ENCODE assay signal across 16 mouse cellular contexts in the genomic region with DNA sequence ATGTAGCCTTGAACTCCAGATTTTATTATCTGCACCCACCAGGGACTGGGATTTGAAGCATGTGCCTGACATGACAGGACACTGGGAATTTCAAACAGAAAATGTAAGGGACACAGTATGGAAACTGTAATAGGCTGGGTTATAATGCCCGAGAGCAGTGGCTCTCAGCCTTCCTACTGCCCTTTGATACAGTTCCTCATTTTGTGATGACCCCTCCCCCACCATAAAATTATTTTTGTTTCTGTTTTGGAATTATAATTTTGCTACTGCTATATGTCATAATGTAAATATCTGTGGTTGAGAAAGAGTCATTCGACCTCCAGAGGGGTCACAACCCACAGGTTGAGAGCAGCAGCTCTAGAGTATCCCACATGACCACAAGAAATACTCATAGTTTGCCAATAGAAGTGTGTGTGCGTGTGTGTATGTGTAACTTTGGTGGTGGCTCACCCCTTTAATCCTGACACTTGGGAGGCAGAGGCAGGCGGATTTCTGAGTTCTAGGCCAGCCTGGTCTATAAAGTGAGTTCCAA. TPM values are rescaled to one million over a fixed set of nuclear protein-coding genes. Genes with fewer than 3 reads are reported as not detected.
DNase-seq lines count a peak whose midpoint lies in the region; ATAC-seq and TF ChIP-seq lines count a peak whose summit lies in the region.
"Had no signal": no experiment of that assay in that cellular context is flagged by ENCODE, and none has a peak within 500 bp of the region (broad histone marks: within the 10 kb centered on the region; RNA-seq: fewer than 3 reads in every experiment).

No protein-coding gene starts in this region.

- H3K9me3 ChIP-seq in intestine, postnatal 0 days (ENCODE audit: control insufficient read depth) = no peaks in the 10 kb centered on the region
- H3K9me3 ChIP-seq in intestine, embryonic 15.5 days = no peaks in the 10 kb centered on the region
- H3K9me3 ChIP-seq in liver, embryonic 14.5 days (ENCODE audit: control insufficient read depth, low read length) = no peaks in the 10 kb centered on the region
- H3K9me3 ChIP-seq in neural tube, embryonic 15.5 days (replicated peaks) = no peaks in the 10 kb centered on the region
- no peaks in the 10 kb centered on the region for H3K9me3 ChIP-seq in kidney, embryonic 14.5 days (ENCODE audit: control insufficient read depth, low read length)
- H3K9me3 ChIP-seq: forebrain, embryonic 15.5 days; heart, embryonic 10.5 days had no signal

- TF ChIP-seq EP300 in liver, embryonic 14.5 days (IDR thresholded peaks at IDR 0.05; ENCODE audit: low read depth) = no peak

- H3K36me3 ChIP-seq in intestine, postnatal 0 days (ENCODE audit: control insufficient read depth, insufficient read depth) = no peaks in the 10 kb centered on the region
- no peaks in the 10 kb centered on the region for H3K36me3 ChIP-seq in intestine, embryonic 15.5 days
- no peaks in the 10 kb centered on the region for H3K36me3 ChIP-seq in liver, embryonic 14.5 days (replicated peaks; ENCODE audit: control insufficient read depth, insufficient read depth, low read depth)
- H3K36me3 ChIP-seq in small intestine, adult 2 months (ENCODE audit: control insufficient read depth, insufficient read depth, low read length) = peaks cover 7% of the 10 kb centered on the region
- H3K36me3 ChIP-seq in neural tube, embryonic 15.5 days = no peaks in the 10 kb centered on the region
- H3K36me3 ChIP-seq in kidney, embryonic 14.5 days (ENCODE audit: control insufficient read depth, insufficient read depth, low read length) = peaks cover 2% of the 10 kb centered on the region; the same call in 1 of the 2 replicates
- H3K36me3 ChIP-seq: forebrain, embryonic 15.5 days; heart, embryonic 10.5 days had no signal

- DNase-seq in liver, embryonic 14.5 days (ENCODE audit: low read depth in 3 of 3, low spot score in 3 of 3) = no peak
- DNase-seq: cerebellum, adult 8-10 months; embryo, embryonic 11 days; gastrocnemius, postnatal 10 days; heart, postnatal 4 days; kidney, postnatal 4 days; right cerebral cortex, adult 18-20 months; spleen, adult 18-20 months had no signal

- H3K9ac ChIP-seq in intestine, postnatal 0 days (ENCODE audit: low read depth, low read length) = no peak overlapping the region
- no peak overlapping the region for H3K9ac ChIP-seq in intestine, embryonic 15.5 days
- no peak overlapping the region for H3K9ac ChIP-seq in liver, embryonic 14.5 days (replicated peaks)
- H3K9ac ChIP-seq in neural tube, embryonic 15.5 days (replicated peaks) = no peak overlapping the region
- H3K9ac ChIP-seq in kidney, embryonic 14.5 days (ENCODE audit: low read depth, low read length) = no peak overlapping the region
- H3K9ac ChIP-seq: forebrain, embryonic 15.5 days had no signal

- H3K27me3 ChIP-seq in intestine, postnatal 0 days (replicated peaks; ENCODE audit: control insufficient read depth, insufficient read depth, low read length) = no peaks in the 10 kb centered on the region
- H3K27me3 ChIP-seq in intestine, embryonic 15.5 days (replicated peaks) = no peaks in the 10 kb centered on the region
- no peaks in the 10 kb centered on the region for H3K27me3 ChIP-seq in liver, embryonic 14.5 days (ENCODE audit: control insufficient read depth, insufficient read depth, low read length)
- H3K27me3 ChIP-seq in small intestine, adult 2 months (ENCODE audit: control insufficient read depth, insufficient read depth, low read length) = no peaks in the 10 kb centered on the region
- H3K27me3 ChIP-seq in neural tube, embryonic 15.5 days (replicated peaks) = no peaks in the 10 kb centered on the region
- no peaks in the 10 kb centered on the region for H3K27me3 ChIP-seq in kidney, embryonic 14.5 days (ENCODE audit: control insufficient read depth, insufficient read depth, low read length)
- H3K27me3 ChIP-seq: forebrain, embryonic 15.5 days had no signal

- H3K4me1 ChIP-seq in intestine, postnatal 0 days (replicated peaks; ENCODE audit: control insufficient read depth, insufficient read depth, low read length) = peaks cover 12% of the 10 kb centered on the region; the same call in 1 of the 2 replicates
- peaks cover 33% of the 10 kb centered on the region for H3K4me1 ChIP-seq in intestine, embryonic 15.5 days (replicated peaks)
- H3K4me1 ChIP-seq in brown adipose tissue, adult 24 weeks (ENCODE audit: control insufficient read depth, insufficient read depth, insufficient read length, low read length) = peaks cover 46% of the 10 kb centered on the region
- peaks cover 40 to 58% of the 10 kb centered on the region in 2 experiments for H3K4me1 ChIP-seq in liver, embryonic 14.5 days (replicated peaks; ENCODE audit: control insufficient read depth in 2 of 2, insufficient read depth in 2 of 2, low read length in 1 of 2)
- peaks cover 34% of the 10 kb centered on the region for H3K4me1 ChIP-seq in small intestine, adult 2 months (ENCODE audit: control insufficient read depth, insufficient read depth, insufficient read length, low read length)
- H3K4me1 ChIP-seq in neural tube, embryonic 15.5 days = peaks cover 58% of the 10 kb centered on the region
- H3K4me1 ChIP-seq in kidney, embryonic 14.5 days (ENCODE audit: control insufficient read depth, insufficient read depth, low read length) = peaks cover 57% of the 10 kb centered on the region

- no peak overlapping the region for H3K4me3 ChIP-seq in intestine, postnatal 0 days (ENCODE audit: low read depth, low read length)
- H3K4me3 ChIP-seq in intestine, embryonic 15.5 days (replicated peaks) = no peak overlapping the region
- H3K4me3 ChIP-seq in brown adipose tissue, adult 24 weeks (ENCODE audit: insufficient read depth, low read depth, low read length) = no peak overlapping the region
- no peak overlapping the region for H3K4me3 ChIP-seq in liver, embryonic 14.5 days (ENCODE audit: insufficient read depth in 1 of 2, low read depth in 2 of 2, low read length in 2 of 2)
- H3K4me3 ChIP-seq in small intestine, adult 2 months (ENCODE audit: low read depth, low read length) = no peak overlapping the region
- H3K4me3 ChIP-seq in neural tube, embryonic 15.5 days (replicated peaks) = no peak overlapping the region
- H3K4me3 ChIP-seq in kidney, embryonic 14.5 days (ENCODE audit: low read length) = no peak overlapping the region
- H3K4me3 ChIP-seq: forebrain, embryonic 15.5 days; heart, embryonic 10.5 days had no signal

- no peak for TF ChIP-seq POLR2A in small intestine, adult 2 months (IDR thresholded peaks at IDR 0.05; ENCODE audit: low read depth, low read length)

- no peak for TF ChIP-seq CTCF in intestine, postnatal 0 days (IDR thresholded peaks at IDR 0.05; ENCODE audit: low read depth)
- TF ChIP-seq CTCF in liver, embryonic 14.5 days (IDR thresholded peaks at IDR 0.05; ENCODE audit: low read depth) = no peak
- TF ChIP-seq CTCF in small intestine, adult 2 months (IDR thresholded peaks at IDR 0.05; ENCODE audit: extremely low read depth, insufficient read length, insufficient replicate concordance, low read depth, low read length) = no peak

- no peak overlapping the region for H3K4me2 ChIP-seq in intestine, postnatal 0 days (replicated peaks; ENCODE audit: low read depth)
- no peak overlapping the region for H3K4me2 ChIP-seq in intestine, embryonic 15.5 days (replicated peaks)
- peak overlapping the region; percentile 6; the same call in 1 of the 2 replicates for H3K4me2 ChIP-seq in liver, embryonic 14.5 days (ENCODE audit: low read depth)
- no peak overlapping the region for H3K4me2 ChIP-seq in neural tube, embryonic 15.5 days
- no peak overlapping the region for H3K4me2 ChIP-seq in kidney, embryonic 14.5 days (replicated peaks; ENCODE audit: low read depth, low read length)
- H3K4me2 ChIP-seq: forebrain, embryonic 15.5 days had no signal

- H3K27ac ChIP-seq in intestine, postnatal 0 days (ENCODE audit: low read depth, low read length) = peak overlapping the region; percentile 46; the same call in 1 of the 2 replicates
- H3K27ac ChIP-seq in intestine, embryonic 15.5 days = no peak overlapping the region
- H3K27ac ChIP-seq in brown adipose tissue, adult 24 weeks (replicated peaks; ENCODE audit: low read depth, low read length) = peak overlapping the region; percentile 35
- H3K27ac ChIP-seq in liver, embryonic 14.5 days = no peak overlapping the region
- 0 out of 2 replicates have a peak overlapping the region, but pooled peaks have one; percentile 1 for H3K27ac ChIP-seq in small intestine, adult 2 months (ENCODE audit: insufficient read depth, low read depth, low read length)
- no peak overlapping the region for H3K27ac ChIP-seq in neural tube, embryonic 15.5 days (replicated peaks)
- no peak overlapping the region for H3K27ac ChIP-seq in kidney, embryonic 14.5 days (ENCODE audit: low read depth, low read length)
- H3K27ac ChIP-seq: forebrain, embryonic 15.5 days; heart, embryonic 10.5 days had no signal

- ATAC-seq in intestine, postnatal 0 days = no peak
- ATAC-seq in intestine, embryonic 15.5 days = no peak
- ATAC-seq in liver, embryonic 14.5 days (ENCODE audit: insufficient read depth) = no peak
- ATAC-seq in neural tube, embryonic 15.5 days (ENCODE audit: low FRiP score) = no peak
- ATAC-seq in kidney, embryonic 14.5 days (ENCODE audit: low FRiP score, low TSS enrichment) = no peak
- ATAC-seq: forebrain, embryonic 15.5 days had no signal

- 84% methylated on average over 4 of the region's 4 CpGs for WGBS in intestine, postnatal 0 days
- 87% methylated on average over 4 of the region's 4 CpGs for WGBS in intestine, embryonic 15.5 days
- WGBS in liver, embryonic 14.5 days (ENCODE audit: insufficient replicate concordance) = 68% methylated on average over 4 of the region's 4 CpGs
- WGBS in small intestine, adult 2 months = 70% methylated on average over 4 of the region's 4 CpGs
- 94% methylated on average over 4 of the region's 4 CpGs for WGBS in neural tube, embryonic 15.5 days
- WGBS in kidney, embryonic 14.5 days = 95% methylated on average over 4 of the region's 4 CpGs

RNA-seq across cellular contexts. Expression of a gene that starts 57.6 kb away (rescaled TPM):
- 0.75 and 0.81 TPM in 2 replicates for polyA plus RNA-seq in intestine, postnatal 0 days (2015; fragmentation: Nextera tagmentation; extraction: Ambion mirVana)
- polyA plus RNA-seq in intestine, embryonic 15.5 days (2015; fragmentation: Nextera tagmentation; extraction: Ambion mirVana) = 0.80 and 1.2 TPM in 2 replicates
- polyA plus RNA-seq in brown adipose tissue, adult 24 weeks (2012; ENCODE audit: insufficient read depth, insufficient read length, missing spikeins) = not detected in 2 replicates
- polyA plus RNA-seq in liver, embryonic 14.5 days (2012; rRNA removed) = 0.02 TPM in 1 of 2 replicates, not detected in the other
- not detected in 2 replicates for polyA plus RNA-seq in liver, embryonic 14.5 days (2014; fragmentation: Nextera tagmentation; extraction: Ambion mirVana)
- 0.11 and 0.38 TPM in 2 replicates for polyA plus RNA-seq in small intestine, adult 2 months (2012; rRNA removed)
- polyA plus RNA-seq in neural tube, embryonic 15.5 days (2015; fragmentation: Nextera tagmentation; extraction: Ambion mirVana) = 37.9 and 47.8 TPM in 2 replicates
- not detected in 2 replicates for polyA plus RNA-seq in kidney, embryonic 14.5 days (2014; fragmentation: Nextera tagmentation; extraction: Ambion mirVana)

Comparison
In these comparisons a context has a peak if more than half of its experiments do, and no peak if none do; other contexts are left out.
1. H3K27ac ChIP-seq: peak in intestine, postnatal 0 days (single experiment), brown adipose tissue, adult 24 weeks (single experiment) and small intestine, adult 2 months (single experiment); none in intestine, embryonic 15.5 days (single experiment), liver, embryonic 14.5 days (single experiment), neural tube, embryonic 15.5 days (single experiment) and kidney, embryonic 14.5 days (single experiment).
2. RNA of a gene that starts 57.6 kb away (polyA plus RNA-seq): 37.9 to 47.8 TPM in neural tube, embryonic 15.5 days; 0.75 to 0.81 TPM in intestine, postnatal 0 days, 0.80 to 1.2 TPM in intestine, embryonic 15.5 days, 0.11 to 0.38 TPM in small intestine, adult 2 months, not detected in kidney, embryonic 14.5 days, 0.02 TPM in liver, embryonic 14.5 days and not detected in brown adipose tissue, adult 24 weeks; every median in the first group is over 10 times any median in the second.